Mouse (Mus musculus): ENCODE results near the gene Rfc2.

DNA sequence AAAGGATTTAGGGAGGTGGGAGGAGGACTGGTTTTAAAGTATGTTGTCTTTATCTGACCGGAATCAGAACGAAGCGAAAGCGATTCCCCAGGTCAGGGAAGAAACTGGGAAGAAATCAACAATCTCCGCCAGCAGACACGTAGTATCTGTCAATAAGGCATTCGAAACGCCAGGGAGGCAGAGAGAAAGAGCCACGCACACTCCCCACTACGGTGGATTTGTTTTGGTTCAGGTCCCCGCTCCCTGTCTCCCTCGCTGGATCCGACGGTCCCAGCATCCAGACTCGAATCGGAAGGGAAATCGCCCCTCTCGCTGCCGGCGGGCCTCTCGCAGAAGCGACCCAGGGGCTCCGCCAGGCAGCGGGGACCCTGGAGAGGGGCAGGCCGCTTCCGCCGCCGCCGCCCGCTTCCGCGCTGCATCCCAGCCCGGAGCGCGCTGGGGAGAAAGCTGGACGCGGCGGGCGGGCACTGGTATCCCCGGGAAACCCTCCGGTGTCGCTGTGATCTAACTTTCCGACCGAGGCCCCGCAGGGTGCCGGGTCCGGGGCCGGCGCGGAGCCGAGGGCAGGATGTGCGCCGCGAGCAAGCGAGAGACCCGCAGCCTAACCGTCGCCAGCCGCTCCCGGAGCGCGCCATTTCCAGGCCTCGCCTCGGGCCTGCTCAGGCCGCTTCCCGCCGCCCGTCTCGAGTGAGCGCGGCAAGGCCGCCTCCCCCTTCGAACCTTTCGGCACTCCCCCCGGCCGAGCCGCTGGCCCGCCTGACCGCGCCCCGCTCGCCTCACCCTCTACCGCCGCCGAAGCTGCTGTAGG is 57.5 kb downstream of the Rfc2 start:
- TF ChIP-seq POLR2A (IDR thresholded peaks at IDR 0.05; ENCODE audit: low read depth, low read length): no peak
- TF ChIP-seq CTCF (IDR thresholded peaks at IDR 0.05; ENCODE audit: borderline replicate concordance, insufficient read depth, low read length): no peak

Measured in embryonic fibroblast, embryonic 13.5 days (primary cell).